Mouse (Mus musculus): ENCODE measurements around the gene Kbtbd8.

Gene Kbtbd8

DNA sequence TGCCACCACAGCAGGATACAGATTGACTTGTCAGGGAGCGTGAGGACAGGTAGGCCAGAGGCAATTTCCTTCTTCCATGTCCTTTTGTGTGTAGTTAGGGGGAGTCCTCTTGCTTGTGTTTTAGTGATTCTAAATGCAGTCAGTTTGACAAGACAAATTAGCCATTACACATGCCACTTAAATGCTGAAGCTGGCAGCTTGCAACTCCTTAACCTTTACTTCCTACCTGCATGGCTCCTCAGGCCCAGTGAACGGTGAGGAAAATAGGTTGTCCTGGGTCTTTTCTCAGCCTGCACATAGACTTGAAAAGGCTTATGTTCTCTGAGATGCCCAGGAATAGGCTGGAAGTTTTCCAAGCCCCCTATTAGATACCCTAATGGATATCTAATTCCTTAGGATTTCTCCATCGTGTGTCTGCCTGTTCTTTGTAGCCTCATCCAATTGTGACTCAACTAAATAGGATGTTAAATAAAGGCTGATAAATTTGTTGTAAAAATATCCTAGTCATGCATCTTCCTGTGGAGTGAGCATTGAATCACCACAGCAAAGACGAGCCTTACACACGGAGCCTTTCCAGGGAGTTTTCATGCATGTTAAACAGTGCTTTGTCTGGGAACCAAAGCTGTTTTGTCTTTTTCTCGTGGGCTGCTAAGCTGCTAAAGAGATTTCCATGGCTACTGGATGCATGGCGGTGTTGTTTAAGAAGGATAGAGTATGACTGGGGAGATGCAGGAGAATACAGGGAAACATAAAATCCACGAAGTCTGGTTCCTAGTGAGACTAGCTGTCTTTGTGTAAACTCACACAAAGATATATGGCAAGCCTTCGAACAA, 57.5 kb downstream of the Kbtbd8 start:
- DNase-seq (ENCODE audit: low spot score in 2 of 2): no peak
